Mouse (Mus musculus) regulatory T cell (primary cell): Measurements from ENCODE around the gene Nebl.
"Not testable (repeated sequence)": the region's sequence is repeated elsewhere in the genome, so short reads cannot be mapped to it uniquely, and the experiment has no call there.

Experiments used
- in situ Hi-C: fragments of 300-600 bp; cut with MboI, MseI; formaldehyde crosslinking; loops from one replicate; pipeline ENCODE4 v1.15.1; 2025; ENCODE audit warnings: high pct_unique_total_duplicates

The Nebl gene

GRCm38 (mm10) chr2:17297496-17297895 is 433.8 kb downstream of the Nebl start:
- in situ Hi-C loops, result no loop called here

- in situ Hi-C loops, result not testable (repeated sequence)
Observed at GRCm38 (mm10) chr2:17295257-17295656, 436.0 kb downstream of the Nebl start.
